Mouse (Mus musculus): Measurements from ENCODE around the gene Fry. TPM values are rescaled to one million over a fixed set of nuclear protein-coding genes. Genes with fewer than 3 reads are reported as not detected.

Fry gene
- polyA plus RNA-seq, 1 experiment from 2014 or later, result 4.1 TPM

GRCm38 (mm10) chr5:150351191-150351590 lies 232.7 kb downstream of the Fry start:
- Histone ChIP-seq H3K9me3 (replicated peaks) (peaks cover 3% of the 10 kb centered on the region; the same call in 1 of the 2 replicates), H3K4me1 (no peaks in the 10 kb centered on the region), H3K27me3 (replicated peaks) (no peaks in the 10 kb centered on the region), H3K4me3 (no peak overlapping the region), H3K9ac (no peak overlapping the region), H3K27ac (no peak overlapping the region), H3K4me2 (no peak overlapping the region), H3K36me3 (no peaks in the 10 kb centered on the region)
- 62% methylated on average over 2 of the region's 2 CpGs for WGBS (ENCODE audit: insufficient replicate concordance)
- ATAC-seq, result no peak

DNA sequence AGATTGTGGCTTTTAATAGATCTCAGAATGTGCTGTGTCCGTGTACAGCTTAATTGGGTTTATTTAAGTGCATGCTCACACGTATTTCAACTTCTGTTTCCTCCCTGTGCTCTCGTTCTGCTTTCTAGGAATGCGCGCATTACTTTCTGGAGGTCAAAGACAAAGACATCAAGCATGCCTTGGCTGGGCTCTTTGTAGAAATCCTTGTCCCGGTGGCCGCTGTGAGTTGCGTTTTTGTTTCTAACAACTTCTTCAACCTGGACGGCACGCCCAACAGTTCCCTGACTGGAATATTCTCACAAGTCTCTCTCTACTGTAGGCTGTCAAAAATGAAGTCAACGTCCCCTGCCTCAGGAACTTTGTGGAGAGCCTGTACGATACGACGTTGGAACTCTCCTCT lies 240.2 kb downstream of the Fry start:
- Histone ChIP-seq H3K4me1 (no peaks in the 10 kb centered on the region), H3K9ac (no peak overlapping the region), H3K27ac (no peak overlapping the region), H3K9me3 (replicated peaks) (no peaks in the 10 kb centered on the region), H3K4me3 (no peak overlapping the region), H3K27me3 (replicated peaks) (no peaks in the 10 kb centered on the region), H3K4me2 (no peak overlapping the region), H3K36me3 (no peaks in the 10 kb centered on the region)
- ATAC-seq, result no peak
- WGBS (ENCODE audit: insufficient replicate concordance), result 79% methylated on average over 14 of the region's 14 CpGs

DNA sequence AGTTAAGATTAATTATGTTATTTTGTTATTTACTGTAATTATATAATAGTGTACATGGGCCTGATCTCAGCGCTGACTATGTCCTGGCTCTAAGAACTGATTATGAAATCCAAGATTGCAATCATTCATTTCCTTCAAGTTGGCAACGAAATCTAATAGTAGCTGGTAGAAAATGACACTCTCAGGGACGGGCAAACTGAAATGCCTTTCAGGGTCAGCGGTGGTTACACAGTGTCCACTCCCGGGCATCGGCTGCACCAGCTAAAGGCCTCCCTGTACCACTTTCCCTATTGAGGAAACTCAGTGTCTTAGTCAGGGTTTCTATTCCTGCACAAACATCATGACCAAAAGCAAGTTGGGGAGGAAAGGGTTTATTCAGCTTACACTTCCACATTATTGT lies 243.8 kb downstream of the Fry start:
- H3K36me3 ChIP-seq, result no peaks in the 10 kb centered on the region
- H3K4me3 ChIP-seq, result no peak overlapping the region
- no peak overlapping the region for H3K4me2 ChIP-seq
- no peaks in the 10 kb centered on the region; the same call in 1 of the 2 replicates for H3K9me3 ChIP-seq (replicated peaks)
- 73% methylated on average over 6 of the region's 6 CpGs for WGBS (ENCODE audit: insufficient replicate concordance)
- no peaks in the 10 kb centered on the region for H3K4me1 ChIP-seq
- no peaks in the 10 kb centered on the region for H3K27me3 ChIP-seq (replicated peaks)
- no peak overlapping the region for H3K27ac ChIP-seq
- H3K9ac ChIP-seq, result no peak overlapping the region
- no peak for ATAC-seq

GRCm38 (mm10) chr5:150364621-150365020 lies 246.2 kb downstream of the Fry start:
- ATAC-seq, result no peak
- Histone ChIP-seq H3K4me3 (no peak overlapping the region), H3K36me3 (no peaks in the 10 kb centered on the region), H3K27ac (no peak overlapping the region), H3K4me2 (no peak overlapping the region), H3K27me3 (replicated peaks) (no peaks in the 10 kb centered on the region), H3K9me3 (replicated peaks) (no peaks in the 10 kb centered on the region; the same call in 1 of the 2 replicates), H3K4me1 (no peaks in the 10 kb centered on the region), H3K9ac (no peak overlapping the region)
- 56% methylated on average over 3 of the region's 3 CpGs for WGBS (ENCODE audit: insufficient replicate concordance)

DNA sequence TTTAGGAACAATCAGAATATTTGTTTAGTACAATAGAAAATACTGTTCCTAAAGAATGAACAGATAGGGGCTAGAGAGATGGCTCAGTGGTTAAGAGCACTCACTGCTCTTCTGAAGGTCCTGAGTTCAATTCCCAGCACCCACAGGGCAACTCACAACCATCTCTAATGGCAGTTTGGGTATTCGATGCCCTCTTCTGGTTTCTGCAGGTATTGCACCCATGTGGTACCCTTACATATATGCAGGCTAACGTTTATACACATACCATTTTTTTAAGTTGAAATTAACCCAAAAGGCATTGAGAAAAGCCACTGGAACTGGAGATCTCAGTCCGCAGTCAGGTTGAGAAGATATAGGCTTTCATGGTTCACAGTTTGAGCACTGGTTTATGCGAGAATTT lies 248.6 kb downstream of the Fry start:
- Histone ChIP-seq H3K4me1 (0 out of 2 replicates have a peak, but pooled peaks cover 4% of the 10 kb centered on the region), H3K36me3 (no peaks in the 10 kb centered on the region), H3K27ac (no peak overlapping the region), H3K9ac (no peak overlapping the region), H3K4me3 (no peak overlapping the region), H3K9me3 (replicated peaks) (no peaks in the 10 kb centered on the region; the same call in 1 of the 2 replicates), H3K4me2 (no peak overlapping the region), H3K27me3 (replicated peaks) (no peaks in the 10 kb centered on the region)
- WGBS (ENCODE audit: insufficient replicate concordance), result 73% methylated on average over 4 of the region's 4 CpGs
- ATAC-seq, result no peak

DNA sequence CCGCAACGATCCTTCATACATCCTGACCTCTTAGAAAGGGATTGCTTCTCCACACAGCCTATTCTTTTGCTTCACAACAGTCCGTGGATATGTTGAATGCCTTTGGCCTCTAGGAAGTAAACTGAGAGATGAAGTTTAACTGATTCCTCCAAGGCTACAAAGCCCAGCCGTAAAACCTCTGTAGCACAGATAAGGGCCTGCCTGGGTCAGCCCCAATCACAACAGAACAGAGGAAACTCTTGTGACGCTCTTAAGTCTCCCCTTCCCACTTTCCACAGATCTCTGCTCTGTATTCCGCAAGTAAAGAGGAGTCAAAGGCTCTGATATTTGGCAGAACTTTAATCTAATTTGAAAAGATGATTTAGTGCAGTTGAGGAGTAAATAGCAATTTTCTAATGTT lies 251.8 kb downstream of the Fry start:
- Histone ChIP-seq H3K36me3 (no peaks in the 10 kb centered on the region), H3K4me3 (no peak overlapping the region), H3K4me1 (0 out of 2 replicates have a peak, but pooled peaks cover 4% of the 10 kb centered on the region), H3K27ac (no peak overlapping the region), H3K9me3 (replicated peaks) (no peaks in the 10 kb centered on the region; the same call in 1 of the 2 replicates), H3K9ac (no peak overlapping the region), H3K4me2 (no peak overlapping the region), H3K27me3 (replicated peaks) (no peaks in the 10 kb centered on the region)
- no peak for ATAC-seq
- 48% methylated on average over 6 of the region's 6 CpGs for WGBS (ENCODE audit: insufficient replicate concordance)

- Histone ChIP-seq H3K4me1 (0 out of 2 replicates have a peak, but pooled peaks cover 4% of the 10 kb centered on the region), H3K27ac (no peak overlapping the region)
- ATAC-seq, result no peak
Observed at GRCm38 (mm10) chr5:150370895-150371294, 252.4 kb downstream of the Fry start.

GRCm38 (mm10) chr5:150372956-150373355 lies 254.5 kb downstream of the Fry start:
- ATAC-seq, result no peak
- 76% methylated on average over 3 of the region's 3 CpGs for WGBS (ENCODE audit: insufficient replicate concordance)

More at GRCm38 (mm10) chr5:150370895-150371294, 252.4 kb downstream of the Fry start:
- no peaks in the 10 kb centered on the region for H3K27me3 ChIP-seq (replicated peaks)
- H3K36me3 ChIP-seq, result no peaks in the 10 kb centered on the region
- H3K4me3 ChIP-seq, result no peak overlapping the region
- no peaks in the 10 kb centered on the region; the same call in 1 of the 2 replicates for H3K9me3 ChIP-seq (replicated peaks)
- H3K4me2 ChIP-seq, result no peak overlapping the region
- H3K9ac ChIP-seq, result no peak overlapping the region

GRCm38 (mm10) chr5:150374778-150375559 lies 256.5 kb downstream of the Fry start:
- no peak overlapping the region for H3K9ac ChIP-seq
- WGBS (ENCODE audit: insufficient replicate concordance), result 64% methylated on average over 8 of the region's 8 CpGs
- no peak overlapping the region for H3K4me3 ChIP-seq
- no peak overlapping the region for H3K27ac ChIP-seq
- no peak for ATAC-seq
- H3K36me3 ChIP-seq, result no peaks in the 10 kb centered on the region
- no peaks in the 10 kb centered on the region for H3K9me3 ChIP-seq (replicated peaks)
- no peaks in the 10 kb centered on the region for H3K27me3 ChIP-seq (replicated peaks)
- H3K4me2 ChIP-seq, result no peak overlapping the region
- H3K4me1 ChIP-seq, result 0 out of 2 replicates have a peak, but pooled peaks cover 4% of the 10 kb centered on the region

More at GRCm38 (mm10) chr5:150372956-150373355, 254.5 kb downstream of the Fry start:
- no peak overlapping the region for H3K4me3 ChIP-seq
- H3K27ac ChIP-seq, result no peak overlapping the region
- H3K4me2 ChIP-seq, result no peak overlapping the region
- no peaks in the 10 kb centered on the region for H3K9me3 ChIP-seq (replicated peaks)
- no peak overlapping the region for H3K9ac ChIP-seq
- no peaks in the 10 kb centered on the region for H3K36me3 ChIP-seq
- H3K27me3 ChIP-seq (replicated peaks), result no peaks in the 10 kb centered on the region
- H3K4me1 ChIP-seq, result 0 out of 2 replicates have a peak, but pooled peaks cover 4% of the 10 kb centered on the region

GRCm38 (mm10) chr5:150378586-150378985 lies 260.1 kb downstream of the Fry start:
- H3K36me3 ChIP-seq, result peaks cover 5% of the 10 kb centered on the region; the same call in 1 of the 2 replicates
- no peaks in the 10 kb centered on the region for H3K9me3 ChIP-seq (replicated peaks)
- ATAC-seq, result no peak
- H3K27ac ChIP-seq, result no peak overlapping the region
- WGBS (ENCODE audit: insufficient replicate concordance), result 84% methylated on average over 18 of the region's 18 CpGs
- no peaks in the 10 kb centered on the region for H3K4me1 ChIP-seq
- H3K27me3 ChIP-seq (replicated peaks), result no peaks in the 10 kb centered on the region
- no peak overlapping the region for H3K4me2 ChIP-seq
- H3K9ac ChIP-seq, result no peak overlapping the region
- no peak overlapping the region for H3K4me3 ChIP-seq

- H3K27me3 ChIP-seq (replicated peaks), result no peaks in the 10 kb centered on the region
- no peak overlapping the region for H3K4me2 ChIP-seq
- no peak overlapping the region for H3K27ac ChIP-seq
- H3K4me1 ChIP-seq, result peaks cover 15% of the 10 kb centered on the region
- WGBS (ENCODE audit: insufficient replicate concordance), result 43% methylated on average over 10 of the region's 10 CpGs
- H3K9me3 ChIP-seq (replicated peaks), result no peaks in the 10 kb centered on the region
- no peak overlapping the region for H3K4me3 ChIP-seq
- no peak for ATAC-seq
- peaks cover 5% of the 10 kb centered on the region; the same call in 1 of the 2 replicates for H3K36me3 ChIP-seq
- no peak overlapping the region for H3K9ac ChIP-seq
Observed at GRCm38 (mm10) chr5:150380767-150381166, 262.3 kb downstream of the Fry start.

DNA sequence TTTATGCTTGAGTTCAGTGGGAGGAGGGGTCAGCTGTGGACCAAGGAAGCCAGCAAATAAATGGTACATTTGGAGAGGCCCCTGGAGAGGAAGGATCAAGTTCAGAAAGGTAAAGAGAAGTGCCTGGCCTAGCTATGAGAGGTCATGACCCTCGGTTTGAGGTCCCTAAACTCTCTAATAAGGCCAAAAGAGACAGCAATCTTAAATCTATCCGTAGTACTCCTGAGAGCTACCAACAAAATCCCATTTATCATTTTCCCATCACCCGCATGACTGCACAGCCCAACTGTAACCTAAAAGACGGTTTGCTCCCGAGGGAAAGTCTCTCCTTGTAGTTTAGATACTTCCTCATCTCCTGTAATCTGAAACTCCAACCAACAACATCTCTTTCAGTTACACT lies 264.0 kb downstream of the Fry start:
- Histone ChIP-seq H3K9ac (no peak overlapping the region), H3K9me3 (replicated peaks) (no peaks in the 10 kb centered on the region), H3K4me2 (no peak overlapping the region), H3K27me3 (replicated peaks) (no peaks in the 10 kb centered on the region), H3K36me3 (peaks cover 5% of the 10 kb centered on the region; the same call in 1 of the 2 replicates), H3K27ac (no peak overlapping the region), H3K4me1 (peaks cover 15% of the 10 kb centered on the region), H3K4me3 (no peak overlapping the region)
- ATAC-seq, result no peak
- WGBS (ENCODE audit: insufficient replicate concordance), result 72% methylated on average over 5 of the region's 5 CpGs

Data from liver, embryonic 12.5 days (tissue).